Comparison of ENCODE assay signal across 8 mouse cellular contexts in the genomic region with DNA sequence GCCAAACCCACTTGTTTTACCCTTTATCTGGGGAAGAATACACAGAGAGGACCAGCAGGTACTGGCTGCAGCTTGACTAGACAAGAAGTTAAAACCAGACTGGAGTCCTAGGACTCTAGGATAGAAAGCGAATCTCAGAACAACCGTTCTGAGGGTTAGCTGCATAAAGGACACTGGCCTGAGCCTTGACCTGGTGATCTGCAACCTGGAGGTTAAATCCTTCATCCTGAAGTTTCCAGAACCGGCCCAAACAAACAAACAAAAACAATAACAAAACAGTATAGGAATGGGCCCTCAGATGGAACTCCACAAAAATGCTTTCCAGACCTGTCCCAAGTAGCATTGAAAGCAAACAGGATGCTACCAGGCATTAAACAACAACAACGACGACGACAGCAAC. TPM values are rescaled to one million over a fixed set of nuclear protein-coding genes. Genes with fewer than 3 reads are reported as not detected.
DNase-seq lines count a peak whose midpoint lies in the region; ATAC-seq and TF ChIP-seq lines count a peak whose summit lies in the region.

A gene (minus strand): TSS at position 101 of the 400 bp plus-strand sequence.

- no peak for ATAC-seq in forebrain, embryonic 13.5 days
- ATAC-seq in megakaryocyte-erythroid progenitor cell, adult 5-6 weeks (replicated peaks; ENCODE audit: low FRiP score, low TSS enrichment, poor library complexity, severe bottlenecking), result no peak

- H3K9ac ChIP-seq in heart, adult 2 months (ENCODE audit: low read depth, low read length), result peak within 1 kb of the TSS; percentile 65
- H3K9ac ChIP-seq in ES-E14 (ENCODE audit: insufficient read depth, low read depth, low read length, poor library complexity, severe bottlenecking), result peak within 1 kb of the TSS; percentile 9; the same call in 1 of the 2 replicates
- H3K9ac ChIP-seq in forebrain, embryonic 13.5 days, result peak within 1 kb of the TSS; percentile 82

- H3K27ac ChIP-seq in heart, adult 2 months, result no peak within 1 kb of the TSS
- no peak within 1 kb of the TSS for H3K27ac ChIP-seq in ES-E14 (ENCODE audit: insufficient read depth, low read depth, low read length, poor library complexity, severe bottlenecking)
- H3K27ac ChIP-seq in forebrain, embryonic 13.5 days, result peak within 1 kb of the TSS; percentile 63
- H3K27ac ChIP-seq in small intestine, adult 2 months (ENCODE audit: insufficient read depth, low read depth, low read length), result no peak within 1 kb of the TSS

- in situ Hi-C loops in ES-E14 (cut with MboI; ENCODE audit: low sequenced_read_pairs in 2 of 2, unreplicated experiment in 2 of 2), result loop anchor here in 1 of 2 experiments (25.0 kb wide), 1 partner anchor 647 kb away; no protein-coding TSS in a partner anchor

- H3K4me1 ChIP-seq in heart, adult 2 months (ENCODE audit: control insufficient read depth, insufficient read depth, low read length), result peaks cover 1% of the 10 kb centered on the region; the same call in 1 of the 2 replicates
- peaks cover 0 to 3% of the 10 kb centered on the region in 2 experiments; a peak in 2 of 4 replicates for H3K4me1 ChIP-seq in ES-E14 (ENCODE audit: control insufficient read depth in 2 of 2, insufficient read depth in 2 of 2, low read length in 2 of 2, poor library complexity in 1 of 2)
- peaks cover 21% of the 10 kb centered on the region for H3K4me1 ChIP-seq in forebrain, embryonic 13.5 days
- H3K4me1 ChIP-seq in small intestine, adult 2 months (ENCODE audit: control insufficient read depth, insufficient read depth, insufficient read length, low read length), result no peaks in the 10 kb centered on the region

- H3K4me3 ChIP-seq in heart, adult 2 months, result peak within 1 kb of the TSS; percentile 54
- peak within 1 kb of the TSS; percentile 68 to 70 for H3K4me3 ChIP-seq in ES-E14 (ENCODE audit: insufficient read depth in 1 of 2, low read depth in 1 of 2, low read length in 2 of 2, poor library complexity in 1 of 2, severe bottlenecking in 1 of 2)
- peak within 1 kb of the TSS; percentile 74 for H3K4me3 ChIP-seq in forebrain, embryonic 13.5 days
- H3K4me3 ChIP-seq in small intestine, adult 2 months (ENCODE audit: low read depth, low read length), result peak within 1 kb of the TSS; percentile 55

- TF ChIP-seq EP300 in heart, adult 2 months (IDR thresholded peaks at IDR 0.05; ENCODE audit: insufficient read depth, low read depth, low read length), result no peak

- WGBS in heart, adult 2 months, result 54% methylated on average over 6 of the region's 6 CpGs
- WGBS in forebrain, embryonic 13.5 days, result 29% methylated on average over 6 of the region's 6 CpGs
- WGBS in small intestine, adult 2 months, result 49% methylated on average over 6 of the region's 6 CpGs

- DNase-seq in heart, adult 2 months, result no peak
- no peak for DNase-seq in heart, postnatal 36 days
- DNase-seq in ES-E14 (ENCODE audit: low read depth, low spot score), result no peak
- no peak for DNase-seq in left cerebral cortex, postnatal 36 days (ENCODE audit: low spot score in 2 of 2)
- DNase-seq in spleen, adult 12 weeks (ENCODE audit: low spot score), result no peak

- TF ChIP-seq CTCF in heart, adult 2 months (IDR thresholded peaks at IDR 0.05), result no peak
- TF ChIP-seq CTCF in small intestine, adult 2 months (IDR thresholded peaks at IDR 0.05; ENCODE audit: extremely low read depth, insufficient read length, insufficient replicate concordance, low read depth, low read length), result no peak

- H3K36me3 ChIP-seq in heart, adult 2 months (ENCODE audit: control insufficient read depth, insufficient read depth, low read length), result no peaks in the 10 kb centered on the region
- H3K36me3 ChIP-seq in ES-E14 (ENCODE audit: control insufficient read depth, insufficient read depth, low read length, poor library complexity, severe bottlenecking), result no peaks in the 10 kb centered on the region
- H3K36me3 ChIP-seq in forebrain, embryonic 13.5 days (ENCODE audit: poor library complexity, severe bottlenecking), result no peaks in the 10 kb centered on the region
- H3K36me3 ChIP-seq in small intestine, adult 2 months (ENCODE audit: control insufficient read depth, insufficient read depth, low read length), result no peaks in the 10 kb centered on the region

- intact Hi-C loops in heart, adult 2 months (cut with DNase I), result no loop called here
- intact Hi-C loops in heart, postnatal 36 days (cut with DNase I), result no loop called here
- intact Hi-C loops in left cerebral cortex, postnatal 36 days (cut with DNase I), result loop anchor here (5.0 to 10.0 kb wide), 3 partner anchors 54 to 172 kb away; no protein-coding TSS in a partner anchor

- peak within 1 kb of the TSS; percentile 88 for H3K4me2 ChIP-seq in forebrain, embryonic 13.5 days

- no peak for TF ChIP-seq POLR2A in heart, adult 2 months (IDR thresholded peaks at IDR 0.05; ENCODE audit: insufficient read depth, low read depth, low read length)
- TF ChIP-seq POLR2A in small intestine, adult 2 months (IDR thresholded peaks at IDR 0.05; ENCODE audit: low read depth, low read length), result no peak

- H3K27me3 ChIP-seq in heart, adult 2 months (ENCODE audit: control insufficient read depth, insufficient read depth, low read length), result peaks cover 6% of the 10 kb centered on the region
- H3K27me3 ChIP-seq in forebrain, embryonic 13.5 days, result peaks cover 9% of the 10 kb centered on the region; the same call in 1 of the 2 replicates
- H3K27me3 ChIP-seq in small intestine, adult 2 months (ENCODE audit: control insufficient read depth, insufficient read depth, low read length), result peaks cover 23% of the 10 kb centered on the region

- H3K9me3 ChIP-seq in ES-E14 (ENCODE audit: control insufficient read depth, insufficient read depth, low read depth, low read length), result no peaks in the 10 kb centered on the region
- H3K9me3 ChIP-seq in forebrain, embryonic 13.5 days (replicated peaks), result no peaks in the 10 kb centered on the region

- no peaks in the 10 kb centered on the region for H3K79me2 ChIP-seq in heart, adult 2 months (replicated peaks; ENCODE audit: control insufficient read depth, insufficient read depth, low read length)

TF ChIP-seq in ES-E14, 5 proteins besides CTCF, POLR2A, EP300 and RAD21:
- TF ChIP-seq HCFC1 (IDR thresholded peaks at IDR 0.05; ENCODE audit: borderline replicate concordance, insufficient read depth, low read length), result no peak
- no peak for TF ChIP-seq ZNF384 (IDR thresholded peaks at IDR 0.05; ENCODE audit: low read depth, low read length)
- no peak for TF ChIP-seq CHD2 (IDR thresholded peaks at IDR 0.05; ENCODE audit: low read depth, low read length)
- no peak for TF ChIP-seq ZC3H11A (IDR thresholded peaks at IDR 0.05; ENCODE audit: borderline replicate concordance, low read depth, low read length)
- no peak for TF ChIP-seq MAFK (IDR thresholded peaks at IDR 0.05; ENCODE audit: insufficient read depth, low read depth, low read length)

RNA-seq across cellular contexts. Expression of the gene that starts here (rescaled TPM):
- total RNA-seq in heart, adult 2 months (2021), result 1 to 10 TPM; 2.9 to 3.8 TPM
- polyA plus RNA-seq in heart, adult 2 months (2012; rRNA removed), result 3.5 and 4.2 TPM in 2 replicates
- 1 to 10 TPM; 3.5 to 4.6 TPM for total RNA-seq in heart, postnatal 36 days (2021)
- 8.7 and 13.6 TPM in 2 replicates for total RNA-seq in ES-E14 (2012; rRNA removed)
- 1,241 and 1,349 TPM in 2 replicates for polyA plus RNA-seq in forebrain, embryonic 13.5 days (2015; fragmentation: Nextera tagmentation; extraction: Ambion mirVana)
- total RNA-seq in left cerebral cortex, postnatal 36 days (2021), result 1,000 to 10,000 TPM; 1,443 to 1,537 TPM
- 3.1 and 4.1 TPM in 2 replicates for polyA plus RNA-seq in small intestine, adult 2 months (2012; rRNA removed)
- total RNA-seq in megakaryocyte-erythroid progenitor cell, adult 5-6 weeks (2014; fragmentation: Nextera tagmentation), result not detected in 2 replicates
- not detected in 2 replicates for total RNA-seq in megakaryocyte-erythroid progenitor cell, adult 5-6 weeks (2017)

Comparison
In these comparisons a context has a peak if more than half of its experiments do, and no peak if none do; other contexts are left out.
1. RNA of the gene that starts here (total RNA-seq): 1,443 to 1,537 TPM in left cerebral cortex, postnatal 36 days; 8.7 to 13.6 TPM in ES-E14, 3.5 to 4.6 TPM in heart, postnatal 36 days, 2.9 to 3.8 TPM in heart, adult 2 months and not detected in megakaryocyte-erythroid progenitor cell, adult 5-6 weeks; every median in the first group is over 10 times any median in the second.
2. RNA of the gene that starts here (polyA plus RNA-seq): 1,241 to 1,349 TPM in forebrain, embryonic 13.5 days; 3.1 to 4.1 TPM in small intestine, adult 2 months and 3.5 to 4.2 TPM in heart, adult 2 months; every median in the first group is over 100 times any median in the second.
3. H3K9ac ChIP-seq: peak in every context shown above with its lines; median percentile 82 in forebrain, embryonic 13.5 days; 65 in heart, adult 2 months; 9 in ES-E14.
4. Peak in every context shown above with its lines, with median percentiles within 50 percentile points of each other: H3K4me3 ChIP-seq.